Mouse (Mus musculus) liver, postnatal 0 days (tissue): Measurements from ENCODE around the gene Npm1.
A peak's percentile ranks its signal among the peaks of the same experiment; 100 is the strongest.

Experiments
- CTCF ChIP-seq: sonication (generic); IDR thresholded peaks from 2 replicates; pipeline ENCODE4 v1.5.1; 2016; ENCODE audit warnings: antibody characterized with exemption, low read depth
- EP300 ChIP-seq: IDR thresholded peaks from 2 replicates; pipeline ENCODE4 v1.6.1; 2016; ENCODE audit warnings: antibody characterized with exemption, low read depth, mild to moderate bottlenecking

GRCm38 (mm10) chr11:33148338-33149087 lies 14.5 kb downstream of the Npm1 start:
- TF ChIP-seq CTCF (peak; percentile 81), EP300 (no peak)
